Mouse (Mus musculus) olfactory bulb, adult 2 months (tissue): ENCODE results near the gene Dlx5. TPM values are rescaled to one million over a fixed set of nuclear protein-coding genes. Genes with fewer than 3 reads are reported as not detected.

ENCODE experiments used
- H3K27ac ChIP-seq: fragments of 200-500 bp; 2 replicates; pipeline ENCODE4 v1.5.1; 2012; ENCODE audit warnings: low read depth, low read length; ENCODE audit not compliant: insufficient read depth
- H3K4me1 ChIP-seq: fragments of 200-500 bp; 2 replicates; pipeline ENCODE4 v1.6.1; 2012; ENCODE audit warnings: low read length; ENCODE audit not compliant: control insufficient read depth, insufficient read depth
- H3K4me3 ChIP-seq: fragments of 200-500 bp; 2 replicates; pipeline ENCODE4 v1.5.1; 2012; ENCODE audit warnings: mild to moderate bottlenecking, low read depth, low read length, moderate library complexity; ENCODE audit not compliant: insufficient read depth
- CTCF ChIP-seq: fragments of 200-500 bp; IDR thresholded peaks from 2 replicates; pipeline ENCODE4 v1.5.1; 2012; ENCODE audit warnings: low read depth, mild to moderate bottlenecking, low read length, moderate library complexity; ENCODE audit not compliant: insufficient read depth
- POLR2A ChIP-seq: fragments of 200-500 bp; IDR thresholded peaks from 2 replicates; pipeline ENCODE4 v1.6.1; 2012; ENCODE audit warnings: mild to moderate bottlenecking, low read depth, low read length, moderate library complexity; ENCODE audit not compliant: insufficient read depth
- WGBS: fragments of 180-500 bp; shearing (Covaris S2); methylation state at CpG from one replicate; pipeline ENCODE4 v1.1.7; 2018; 5-methylcytosine and 5-hydroxymethylcytosine counted together
- polyA plus RNA-seq: library from polyadenylated mRNA; stranded (reverse); fragments of >200 nt; gene quantifications from 2 replicates; pipeline ENCODE4 v1.2.4, GENCODE M21; 2012; ENCODE audit warnings: low replicate concordance; ENCODE audit not compliant: missing spikeins, insufficient read depth, insufficient read length

Dlx5 gene
- polyA plus RNA-seq, 1 experiment, result not detected

DNA sequence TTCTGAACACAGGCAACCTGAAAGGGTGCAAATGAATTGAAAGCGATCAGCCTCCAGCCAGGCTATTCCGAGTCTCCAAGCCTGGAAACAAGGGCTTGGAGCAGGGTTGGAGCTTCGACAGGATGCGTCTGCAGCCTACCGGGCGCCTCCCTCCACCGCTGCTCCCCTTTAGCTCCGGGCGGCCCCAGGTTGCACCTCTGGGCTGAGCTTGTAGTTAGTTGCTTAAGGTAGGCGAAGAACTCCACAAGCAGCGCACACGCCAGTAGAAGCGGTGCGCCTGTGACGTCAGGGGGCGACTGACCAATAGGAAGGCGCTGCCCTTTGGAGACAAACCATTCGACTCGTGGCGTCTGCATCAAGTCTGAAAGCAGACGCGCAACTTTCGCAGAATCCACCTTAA is 19.3 kb downstream of the Dlx5 start:
- no peaks in the 10 kb centered on the region for H3K4me1 ChIP-seq
- WGBS, result under 1% methylated on average over 23 of the region's 23 CpGs
- H3K4me3 ChIP-seq, result peak overlapping the region; percentile 79
- H3K27ac ChIP-seq, result peak overlapping the region; percentile 85
- no peak for TF ChIP-seq CTCF
- TF ChIP-seq POLR2A, result peak; percentile 94

DNA sequence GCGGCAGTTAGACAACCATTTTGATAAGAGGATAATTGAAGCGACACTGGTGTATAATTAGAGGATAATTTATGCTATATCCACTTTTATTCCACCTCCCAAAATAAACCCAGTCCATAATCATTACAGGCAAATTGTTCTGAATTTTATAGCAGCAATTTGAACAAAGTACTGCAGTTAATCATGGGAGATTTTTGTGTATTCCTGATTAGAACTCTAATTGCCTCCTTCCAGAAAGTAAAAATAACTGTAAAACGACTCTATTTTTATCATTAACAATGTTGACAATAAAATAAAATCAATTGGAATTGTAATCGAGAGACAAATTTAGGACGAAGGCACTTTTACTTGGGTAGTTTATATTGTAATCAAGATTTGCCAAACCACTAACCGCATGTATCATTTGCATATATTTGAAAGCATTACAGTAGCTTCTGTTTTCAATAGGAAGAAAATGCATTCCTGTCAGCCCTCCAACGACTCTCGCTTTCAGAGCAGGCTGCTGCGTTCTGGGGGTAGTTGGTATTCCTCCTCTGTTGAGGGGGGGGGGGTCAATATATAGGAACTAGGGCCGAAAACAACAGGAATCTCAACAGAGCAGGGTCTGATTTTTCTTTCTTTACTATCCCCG is 20.0 kb downstream of the Dlx5 start:
- 2% methylated on average over 11 of the region's 11 CpGs for WGBS
- no peaks in the 10 kb centered on the region for H3K4me1 ChIP-seq
- H3K4me3 ChIP-seq, result peak overlapping the region; percentile 79
- H3K27ac ChIP-seq, result peak overlapping the region; percentile 85
- TF ChIP-seq POLR2A (no peak), CTCF (no peak)

DNA sequence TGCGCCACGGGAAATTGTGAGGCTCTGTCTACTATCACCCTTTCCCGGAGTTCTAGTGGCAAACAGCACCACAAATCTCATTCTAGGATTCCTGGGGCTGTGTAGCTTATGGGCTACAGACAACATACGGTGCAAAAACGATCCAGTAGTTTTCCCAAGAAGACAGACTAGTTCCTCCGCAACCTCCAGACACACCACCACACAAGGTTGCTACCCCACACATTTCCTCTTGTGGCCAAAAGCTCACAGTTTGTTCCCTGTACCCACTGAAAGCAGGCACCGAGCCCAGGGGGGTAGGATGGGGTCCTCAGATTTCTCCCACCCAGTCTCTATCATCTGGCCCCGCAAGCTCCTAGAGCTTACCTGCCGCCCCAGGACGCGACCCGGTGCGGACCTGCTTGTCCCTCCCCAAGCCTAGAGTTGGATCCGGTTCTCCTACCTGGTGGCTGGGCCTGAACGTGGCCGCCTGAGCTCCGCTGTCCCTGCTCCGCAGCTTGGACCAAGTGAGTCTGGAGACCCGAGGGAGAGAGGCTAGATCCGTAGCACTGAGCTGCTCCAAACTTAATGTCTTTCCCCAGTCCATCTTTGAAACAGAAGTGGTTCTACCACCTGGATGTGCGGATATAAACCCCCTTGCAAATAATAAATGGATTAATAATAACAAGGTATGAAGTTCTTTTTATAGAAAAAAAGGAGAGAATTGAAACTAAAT is 20.6 kb downstream of the Dlx5 start:
- WGBS, result under 1% methylated on average over 21 of the region's 21 CpGs
- Histone ChIP-seq H3K27ac (peak overlapping the region; percentile 99), H3K4me1 (0 out of 2 replicates have a peak, but pooled peaks cover 2% of the 10 kb centered on the region), H3K4me3 (peak overlapping the region; percentile 81)
- TF ChIP-seq CTCF, result no peak
- TF ChIP-seq POLR2A, result no peak

DNA sequence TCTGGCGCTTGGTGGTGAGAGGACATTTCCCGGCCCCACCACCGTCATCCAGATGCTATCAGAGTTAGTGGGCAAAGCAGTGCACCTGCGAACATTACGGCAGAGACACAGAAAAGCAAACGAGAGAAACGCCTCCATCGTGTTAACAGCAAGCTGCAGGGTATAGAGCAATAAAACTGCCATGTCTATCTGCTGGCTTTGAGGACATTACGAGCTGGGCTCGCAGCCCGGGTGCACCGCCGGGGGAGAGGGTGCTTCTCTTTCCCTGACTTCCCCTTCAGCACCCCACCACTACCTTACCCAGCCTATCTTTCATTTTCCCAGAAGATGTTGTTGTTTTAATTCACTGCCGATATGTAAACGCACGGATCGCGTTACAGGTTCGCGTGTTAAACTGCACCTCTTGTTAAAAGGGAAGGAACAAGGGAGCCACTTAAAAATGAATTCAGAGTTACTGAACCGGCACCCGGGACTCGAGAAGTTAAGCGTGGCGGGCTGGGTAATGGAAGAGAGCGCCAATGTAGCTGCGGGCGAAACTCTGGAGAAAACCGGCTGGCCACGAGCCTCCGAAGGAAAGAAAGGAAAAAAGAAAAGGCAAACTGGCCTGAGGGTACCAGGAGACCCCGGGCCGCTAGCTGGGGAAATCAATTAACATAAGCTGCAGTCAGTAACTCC is 21.3 kb downstream of the Dlx5 start:
- peak overlapping the region; percentile 99 for H3K27ac ChIP-seq
- H3K4me3 ChIP-seq, result peak overlapping the region; percentile 81
- under 1% methylated on average over 33 of the region's 33 CpGs for WGBS
- no peak for TF ChIP-seq CTCF
- no peak for TF ChIP-seq POLR2A
- H3K4me1 ChIP-seq, result peaks cover 6% of the 10 kb centered on the region

DNA sequence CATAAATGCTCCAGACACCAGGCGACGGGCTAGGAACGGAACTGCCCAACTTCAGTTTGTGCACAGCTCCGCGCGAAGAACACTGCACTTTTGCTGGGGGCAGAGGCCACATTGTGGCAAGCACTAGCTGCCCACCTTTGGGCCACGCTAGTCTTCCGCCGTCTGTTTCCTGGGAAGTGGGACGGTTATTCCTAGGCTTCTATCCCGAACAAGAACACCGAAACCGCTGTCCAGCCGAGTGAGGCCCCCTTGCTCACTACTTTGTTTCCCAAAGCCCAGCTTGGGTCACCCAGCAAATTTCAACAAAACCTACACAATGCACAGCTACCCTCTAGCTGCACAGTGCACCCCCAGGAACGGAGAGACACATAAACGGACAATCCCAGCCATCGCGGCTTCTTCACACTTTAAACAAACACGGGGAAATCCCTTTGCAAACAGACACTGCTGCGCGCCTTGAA is 21.9 kb downstream of the Dlx5 start:
- WGBS, result 1% methylated on average over 21 of the region's 21 CpGs
- TF ChIP-seq POLR2A (no peak), CTCF (no peak)
- H3K27ac ChIP-seq, result peak overlapping the region; percentile 99
- peak overlapping the region; percentile 81 for H3K4me3 ChIP-seq
- H3K4me1 ChIP-seq, result peaks cover 6% of the 10 kb centered on the region

DNA sequence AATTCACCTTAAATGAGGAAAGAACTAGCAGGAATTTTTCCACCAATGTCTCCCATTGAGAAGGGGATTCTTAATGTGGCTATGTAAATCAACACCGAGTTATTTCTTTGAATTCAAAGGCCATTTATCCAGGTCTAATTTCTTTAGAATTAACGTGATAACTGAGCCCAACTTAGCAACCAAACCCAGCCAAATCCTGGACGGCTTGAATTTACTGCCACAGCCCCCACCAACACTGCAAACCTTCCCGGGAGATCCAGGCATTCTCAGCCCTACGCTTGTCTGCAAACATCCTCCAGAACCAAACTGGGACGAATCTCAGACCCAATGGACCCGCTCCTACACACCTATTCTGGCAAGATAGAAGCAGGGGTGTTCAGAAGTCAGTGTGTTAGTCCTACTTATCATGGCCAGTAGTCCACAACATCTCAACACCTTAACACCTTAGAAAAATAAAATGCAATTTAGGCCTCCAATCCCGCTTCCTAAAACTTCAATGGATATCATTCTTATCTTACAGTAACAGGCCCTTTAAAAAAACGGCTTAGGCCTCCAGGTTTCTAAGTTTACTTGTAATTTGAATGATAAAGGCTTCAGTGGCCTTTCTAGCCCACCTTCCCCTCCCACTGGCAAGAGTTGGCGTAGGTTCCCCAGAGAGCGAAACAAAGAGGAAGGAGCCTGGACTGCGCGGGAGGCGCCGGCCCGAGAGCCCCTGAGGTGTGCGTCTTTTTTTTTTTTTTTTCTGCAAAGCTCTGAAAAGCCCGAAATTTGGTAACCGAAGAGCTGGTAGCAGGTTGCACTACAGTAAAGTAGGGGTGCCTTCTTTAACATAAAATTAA is 22.6 kb downstream of the Dlx5 start:
- peak overlapping the region; percentile 99 for H3K27ac ChIP-seq
- WGBS, result 2% methylated on average over 19 of the region's 19 CpGs
- no peak for TF ChIP-seq POLR2A
- TF ChIP-seq CTCF, result no peak
- peak overlapping the region; percentile 81 for H3K4me3 ChIP-seq
- peaks cover 8% of the 10 kb centered on the region for H3K4me1 ChIP-seq

DNA sequence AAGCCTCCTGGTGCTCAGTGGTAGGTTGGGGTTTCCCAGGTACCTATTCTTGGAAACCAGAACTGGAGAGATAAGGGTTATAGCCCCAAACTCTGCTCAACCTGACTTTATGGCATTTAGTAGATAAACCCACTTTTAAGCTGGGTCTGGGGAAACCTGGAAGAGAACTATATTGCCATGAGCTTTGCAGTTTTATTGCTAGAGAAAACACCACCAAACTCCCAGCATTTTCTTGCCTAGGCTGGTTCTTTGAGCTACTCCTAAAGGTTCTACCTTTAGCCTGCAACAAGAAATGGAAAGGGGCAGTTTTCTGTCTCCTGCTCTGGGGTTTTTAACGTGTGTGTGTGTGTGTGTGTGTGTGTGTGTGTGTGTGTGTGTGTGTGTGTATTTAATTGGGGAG is 23.3 kb downstream of the Dlx5 start:
- H3K27ac ChIP-seq, result peak overlapping the region; percentile 99
- H3K4me1 ChIP-seq, result peaks cover 11% of the 10 kb centered on the region
- H3K4me3 ChIP-seq, result no peak overlapping the region
- WGBS, result 0% methylated on average over 1 of the region's 1 CpGs
- TF ChIP-seq POLR2A, result no peak
- TF ChIP-seq CTCF, result no peak

DNA sequence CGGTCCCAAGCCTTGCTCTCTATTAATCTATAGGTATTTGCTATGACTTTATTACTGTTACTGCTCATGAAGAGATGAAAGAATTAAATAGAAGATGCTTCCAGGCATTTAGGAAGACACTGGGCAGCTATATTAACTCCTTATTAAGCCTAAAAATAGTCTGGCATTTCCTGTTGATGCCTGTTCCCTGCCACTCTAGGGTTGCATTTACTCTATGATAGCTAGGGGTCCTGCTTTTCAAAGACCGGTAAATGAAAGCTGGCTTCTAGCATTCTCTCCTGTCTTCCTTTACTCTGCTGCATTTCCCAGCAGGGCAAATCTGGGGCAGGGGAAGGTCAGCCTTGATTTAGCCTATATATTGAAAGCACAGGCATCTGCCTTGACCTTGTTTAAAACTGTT is 24.1 kb downstream of the Dlx5 start:
- peak overlapping the region; percentile 99 for H3K27ac ChIP-seq
- WGBS, result 8% methylated on average over 2 of the region's 2 CpGs
- TF ChIP-seq CTCF (no peak), POLR2A (no peak)
- peaks cover 11% of the 10 kb centered on the region for H3K4me1 ChIP-seq
- H3K4me3 ChIP-seq, result no peak overlapping the region

DNA sequence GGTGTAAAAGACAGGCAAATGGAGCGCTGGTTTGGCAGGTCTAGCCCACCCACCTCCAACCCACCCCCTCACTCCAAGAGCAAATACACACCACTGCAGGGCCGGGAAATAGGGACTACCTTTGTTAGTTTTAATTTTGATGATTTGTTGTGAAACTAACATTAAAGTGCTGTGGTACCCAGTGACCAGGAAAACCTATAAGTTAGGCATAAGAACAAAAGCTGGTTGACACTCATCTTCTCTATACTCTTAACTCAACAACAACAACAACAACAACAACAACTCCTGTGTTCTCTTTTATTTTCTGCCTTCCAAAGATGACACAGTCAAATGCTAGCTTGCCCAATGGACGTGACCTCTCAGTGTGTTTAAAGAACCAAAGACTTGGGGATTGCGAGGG is 25.0 kb downstream of the Dlx5 start:
- Histone ChIP-seq H3K27ac (peak overlapping the region; percentile 94), H3K4me1 (peaks cover 12% of the 10 kb centered on the region), H3K4me3 (peak overlapping the region; percentile 54)
- 6% methylated on average over 4 of the region's 4 CpGs for WGBS
- no peak for TF ChIP-seq POLR2A
- TF ChIP-seq CTCF, result no peak
